Mouse (Mus musculus) embryonic facial prominence, embryonic 14.5 days (tissue): Measurements from ENCODE around the gene Tbc1d22a. TPM values are rescaled to one million over a fixed set of nuclear protein-coding genes. Genes with fewer than 3 reads are reported as not detected.
"Not testable (repeated sequence)": the region's sequence is repeated elsewhere in the genome, so short reads cannot be mapped to it uniquely, and the experiment has no call there.

Source experiments
- ATAC-seq: fragments of 200-750 bp; cut with Nextera tagmentation; 2 replicates; pipeline ENCODE4 v1.8.0; 2017; ENCODE audit warnings: low read depth, moderate number of reproducible peaks, moderate TSS enrichment
- DNase-seq: peaks from one replicate; pipeline ENCODE4 v3.0.0-alpha.2; 2015; ENCODE audit warnings: low spot score
- H3K27ac ChIP-seq: fragments of 300-500 bp; sonication (generic); replicated peaks from 2 replicates; pipeline ENCODE4 v1.5.1; 2014; ENCODE audit warnings: low read depth, mild to moderate bottlenecking, low read length, moderate library complexity
- H3K27me3 ChIP-seq: fragments of 300-500 bp; sonication (generic); replicated peaks from 2 replicates; pipeline ENCODE4 v1.6.1; 2014; ENCODE audit warnings: low read length; ENCODE audit not compliant: control insufficient read depth, insufficient read depth
- H3K36me3 ChIP-seq: fragments of 300-500 bp; sonication (generic); 2 replicates; pipeline ENCODE4 v1.6.1; 2014; ENCODE audit warnings: low read length, mixed read lengths; ENCODE audit not compliant: control insufficient read depth, insufficient read depth
- H3K4me1 ChIP-seq: fragments of 300-500 bp; sonication (generic); 2 replicates; pipeline ENCODE4 v1.6.1; 2014; ENCODE audit warnings: antibody characterized with exemption, low read length; ENCODE audit not compliant: control insufficient read depth, insufficient read depth
- H3K4me2 ChIP-seq: fragments of 300-500 bp; sonication (generic); 2 replicates; pipeline ENCODE4 v1.6.1; 2014; ENCODE audit warnings: low read depth, mild to moderate bottlenecking, low read length, moderate library complexity, mixed read lengths
- H3K4me3 ChIP-seq: fragments of 300-500 bp; sonication (generic); 2 replicates; pipeline ENCODE4 v1.5.1; 2014; ENCODE audit warnings: low read depth, mild to moderate bottlenecking, low read length
- H3K9ac ChIP-seq: fragments of 300-500 bp; sonication (generic); 2 replicates; pipeline ENCODE4 v1.6.1; 2014; ENCODE audit warnings: low read depth, mild to moderate bottlenecking, low read length, moderate library complexity, mixed read lengths
- H3K9me3 ChIP-seq: fragments of 300-500 bp; sonication (generic); 2 replicates; pipeline ENCODE4 v1.6.1; 2016; ENCODE audit warnings: low read length; ENCODE audit not compliant: control insufficient read depth
- WGBS: fragments of 180-500 bp; shearing (Covaris S2); extraction: QIAGEN DNeasy Blood & Tissue Kit; methylation state at CpG from one replicate; pipeline ENCODE4 v1.1.7; 2014; 5-methylcytosine and 5-hydroxymethylcytosine counted together
- polyA plus RNA-seq: library from polyadenylated mRNA; unstranded; fragments of >200 nt; fragmentation: Nextera tagmentation; extraction: Ambion mirVana; gene quantifications from 2 replicates; pipeline ENCODE4 v1.2.1, GENCODE M21; 2014

Tbc1d22a gene
- polyA plus RNA-seq, 1 experiment from 2014 or later = 8.1 TPM

DNA sequence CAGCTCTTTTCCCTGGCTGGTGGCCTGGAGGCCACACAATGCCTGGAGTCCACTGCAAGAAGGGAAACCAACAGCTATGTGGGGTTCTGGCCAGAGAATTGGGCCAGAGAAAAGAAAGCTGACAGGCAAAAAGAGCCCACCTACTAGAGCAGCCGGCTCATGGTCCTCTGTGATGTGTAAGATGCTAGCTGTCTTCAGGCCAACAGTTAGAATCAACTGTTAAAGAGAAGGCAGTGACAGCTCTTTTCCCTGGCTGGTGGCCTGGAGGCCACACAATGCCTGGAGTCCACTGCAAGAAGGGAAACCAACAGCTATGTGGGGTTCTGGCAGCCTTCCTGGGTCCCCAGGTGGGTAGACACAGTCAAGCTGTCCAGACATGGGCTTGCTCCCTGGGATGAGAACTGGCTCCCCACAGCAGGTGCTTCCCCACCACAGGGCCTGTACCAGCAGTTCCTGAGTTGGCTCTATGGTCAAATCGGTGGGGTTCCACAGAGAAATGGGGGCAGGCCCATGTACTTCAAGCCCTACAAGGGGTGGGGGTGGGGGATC is 36.5 kb upstream of the Tbc1d22a start:
- peaks cover 20% of the 10 kb centered on the region for H3K4me1 ChIP-seq
- 83% methylated on average over 2 of the region's 2 CpGs for WGBS
- not testable (repeated sequence) for H3K27ac ChIP-seq, H3K9me3 ChIP-seq, ATAC-seq, H3K4me2 ChIP-seq, H3K36me3 ChIP-seq, H3K27me3 ChIP-seq, H3K4me3 ChIP-seq, DNase-seq, H3K9ac ChIP-seq

DNA sequence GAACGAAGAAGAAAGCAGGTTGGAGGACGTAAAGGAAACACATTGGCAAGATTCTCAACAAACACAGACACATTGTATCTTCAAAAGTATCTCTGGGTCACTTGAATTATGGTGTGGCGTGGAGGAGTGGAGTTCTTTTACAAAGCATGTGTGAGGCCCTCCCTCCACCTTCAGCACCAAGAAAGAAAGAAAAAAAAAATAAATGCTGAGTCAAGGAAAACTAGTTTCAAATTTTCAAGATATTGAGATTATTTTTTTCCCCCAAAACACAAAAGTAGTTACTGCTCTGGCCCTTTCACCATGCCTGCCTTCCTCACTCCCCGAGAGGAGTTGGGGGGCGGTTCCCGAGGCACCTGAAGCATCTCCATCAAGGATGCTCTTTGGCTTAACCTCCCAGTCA is 35.7 kb upstream of the Tbc1d22a start:
- H3K36me3 ChIP-seq = no peaks in the 10 kb centered on the region
- ATAC-seq (no peak), DNase-seq (no peak)
- no peak overlapping the region for H3K4me3 ChIP-seq
- H3K27ac ChIP-seq = no peak overlapping the region
- H3K27me3 ChIP-seq = no peaks in the 10 kb centered on the region
- WGBS = 89% methylated on average over 6 of the region's 6 CpGs
- H3K9ac ChIP-seq = no peak overlapping the region
- H3K4me1 ChIP-seq = peaks cover 12% of the 10 kb centered on the region
- H3K9me3 ChIP-seq = no peaks in the 10 kb centered on the region
- no peak overlapping the region for H3K4me2 ChIP-seq

DNA sequence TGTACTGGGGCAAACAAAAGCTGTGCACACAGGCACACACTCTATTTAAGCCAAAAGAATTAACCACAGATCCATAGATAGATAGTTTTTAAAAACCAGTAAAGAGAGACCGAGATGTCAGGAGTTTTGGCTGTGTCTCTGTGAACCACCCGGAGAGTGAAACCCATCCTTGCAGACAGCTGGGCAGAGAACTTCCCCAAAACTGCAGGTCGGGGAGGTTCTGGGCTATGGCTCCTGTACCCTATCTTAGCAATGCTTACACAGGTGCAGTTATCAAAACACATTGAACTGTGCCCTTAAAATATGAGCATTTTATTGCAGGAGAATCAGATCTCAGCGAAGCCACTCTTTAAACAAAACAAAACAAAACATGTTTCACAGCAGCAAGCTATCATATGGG is 33.8 kb upstream of the Tbc1d22a start:
- H3K4me1 ChIP-seq = peaks cover 5% of the 10 kb centered on the region; the same call in 1 of the 2 replicates

DNA sequence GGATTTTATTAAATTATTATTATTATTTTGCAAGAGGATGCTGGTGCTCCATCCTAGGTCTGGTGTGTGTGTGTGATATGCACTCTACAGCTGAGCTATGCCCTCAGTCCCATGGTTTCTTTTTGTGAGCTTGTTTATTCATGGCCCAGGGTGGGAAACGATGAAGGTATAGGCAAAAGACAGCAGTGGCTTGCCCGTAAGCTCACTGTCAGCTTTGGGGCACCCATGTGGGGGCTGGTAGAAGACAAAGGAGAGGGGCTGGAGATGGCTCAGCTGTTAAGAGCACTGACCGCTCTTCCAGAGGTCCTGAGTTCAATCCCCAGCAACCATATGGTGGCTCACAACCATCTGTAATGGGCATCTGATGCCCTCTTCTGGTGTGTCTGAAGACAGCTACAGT is 32.9 kb upstream of the Tbc1d22a start:
- not testable (repeated sequence) for H3K36me3 ChIP-seq, H3K4me2 ChIP-seq, H3K9ac ChIP-seq, H3K27ac ChIP-seq, DNase-seq, ATAC-seq, H3K4me3 ChIP-seq, H3K9me3 ChIP-seq, H3K27me3 ChIP-seq, H3K4me1 ChIP-seq
- WGBS = 88% methylated on average over 3 of the region's 3 CpGs

More for the DNA sequence above, 33.8 kb upstream of the Tbc1d22a start:
- Histone ChIP-seq H3K36me3 (no peaks in the 10 kb centered on the region), H3K4me2 (no peak overlapping the region), H3K9ac (no peak overlapping the region), H3K27me3 (no peaks in the 10 kb centered on the region), H3K27ac (no peak overlapping the region), H3K9me3 (no peaks in the 10 kb centered on the region), H3K4me3 (no peak overlapping the region)
- WGBS = 71% methylated on average over 4 of the region's 4 CpGs
- DNase-seq (no peak), ATAC-seq (no peak)

DNA sequence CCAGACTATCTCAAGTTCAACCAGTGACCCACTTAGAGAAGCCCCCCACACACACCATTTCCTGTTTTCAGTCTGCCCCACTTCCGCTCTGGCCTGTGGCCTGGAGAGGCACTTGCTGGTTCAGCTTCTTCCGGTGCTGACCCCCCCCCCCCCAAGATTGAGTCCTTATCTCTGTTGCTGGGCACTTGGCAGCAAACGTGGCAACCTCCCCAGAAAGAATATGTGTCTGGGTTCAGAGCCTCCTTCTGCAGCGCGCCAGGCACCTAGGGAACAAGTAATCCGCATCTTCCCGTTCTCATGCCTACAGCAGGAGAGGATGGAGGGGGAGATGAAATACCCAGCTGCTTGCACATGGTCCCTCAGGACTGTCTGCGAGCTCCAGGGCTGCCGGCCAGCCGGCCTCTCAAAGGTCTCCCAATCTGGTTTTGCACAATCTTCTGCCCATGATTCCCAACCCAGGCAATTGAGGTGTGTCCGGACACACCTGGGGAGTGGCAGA is 32.3 kb upstream of the Tbc1d22a start:
- H3K4me1 ChIP-seq = peaks cover 14% of the 10 kb centered on the region
- no peaks in the 10 kb centered on the region for H3K36me3 ChIP-seq
- no peak overlapping the region for H3K27ac ChIP-seq
- WGBS = 39% methylated on average over 10 of the region's 11 CpGs
- H3K9me3 ChIP-seq = no peaks in the 10 kb centered on the region
- H3K4me2 ChIP-seq = no peak overlapping the region
- ATAC-seq = no peak
- H3K4me3 ChIP-seq = no peak overlapping the region
- no peak overlapping the region for H3K9ac ChIP-seq
- peak; percentile 41 for DNase-seq
- no peaks in the 10 kb centered on the region for H3K27me3 ChIP-seq

DNA sequence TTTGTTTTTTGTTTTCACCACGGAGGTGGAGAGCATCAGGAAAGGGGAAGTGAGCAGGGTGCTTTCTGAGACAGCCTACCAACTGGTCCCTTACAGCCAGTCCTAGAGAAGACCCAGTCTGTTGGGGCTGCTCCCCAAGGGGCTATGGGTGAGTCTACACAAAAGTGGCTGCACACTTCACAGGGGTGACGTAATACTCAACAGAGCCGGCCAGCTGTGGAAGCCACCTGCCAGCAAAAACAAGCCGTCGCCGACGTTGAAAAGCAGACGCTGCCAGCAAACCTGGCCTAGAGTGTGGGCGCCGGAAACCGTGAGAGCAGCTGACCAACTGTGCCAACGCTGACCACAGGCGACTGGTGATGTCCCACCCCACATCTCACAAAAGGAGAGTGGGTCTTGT is 31.6 kb upstream of the Tbc1d22a start:
- 65% methylated on average over 12 of the region's 13 CpGs for WGBS
- Histone ChIP-seq H3K27ac (no peak overlapping the region), H3K9me3 (no peaks in the 10 kb centered on the region), H3K4me2 (no peak overlapping the region), H3K9ac (no peak overlapping the region), H3K36me3 (no peaks in the 10 kb centered on the region), H3K27me3 (no peaks in the 10 kb centered on the region), H3K4me1 (peaks cover 14% of the 10 kb centered on the region), H3K4me3 (no peak overlapping the region)
- ATAC-seq (peak; percentile 27; the same call in 1 of the 2 replicates), DNase-seq (peak; percentile 67)

DNA sequence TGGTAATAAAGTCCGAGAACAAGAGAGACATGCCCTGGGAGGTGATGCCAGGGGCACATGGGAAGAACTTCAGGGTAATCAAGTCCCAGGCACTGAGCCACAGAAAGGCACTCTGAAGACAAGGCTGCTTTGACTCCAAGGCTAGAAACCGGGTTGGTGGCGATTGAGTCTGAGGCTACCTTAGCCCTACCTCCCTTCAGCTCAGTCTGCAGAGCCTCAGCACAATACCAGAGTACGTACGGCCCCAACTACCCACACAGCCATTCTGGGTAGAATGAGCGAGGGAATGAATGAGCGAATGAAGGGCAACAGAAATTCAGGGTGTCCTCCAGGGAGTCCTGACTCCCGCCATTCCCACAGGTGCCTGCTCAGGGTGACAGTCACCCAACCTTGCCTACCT is 30.8 kb upstream of the Tbc1d22a start:
- Histone ChIP-seq H3K27me3 (no peaks in the 10 kb centered on the region), H3K4me2 (no peak overlapping the region), H3K4me3 (no peak overlapping the region), H3K36me3 (no peaks in the 10 kb centered on the region), H3K27ac (no peak overlapping the region), H3K4me1 (peaks cover 17% of the 10 kb centered on the region), H3K9ac (no peak overlapping the region), H3K9me3 (no peaks in the 10 kb centered on the region)
- no peak for ATAC-seq
- WGBS = 91% methylated on average over 8 of the region's 8 CpGs
- DNase-seq = no peak

DNA sequence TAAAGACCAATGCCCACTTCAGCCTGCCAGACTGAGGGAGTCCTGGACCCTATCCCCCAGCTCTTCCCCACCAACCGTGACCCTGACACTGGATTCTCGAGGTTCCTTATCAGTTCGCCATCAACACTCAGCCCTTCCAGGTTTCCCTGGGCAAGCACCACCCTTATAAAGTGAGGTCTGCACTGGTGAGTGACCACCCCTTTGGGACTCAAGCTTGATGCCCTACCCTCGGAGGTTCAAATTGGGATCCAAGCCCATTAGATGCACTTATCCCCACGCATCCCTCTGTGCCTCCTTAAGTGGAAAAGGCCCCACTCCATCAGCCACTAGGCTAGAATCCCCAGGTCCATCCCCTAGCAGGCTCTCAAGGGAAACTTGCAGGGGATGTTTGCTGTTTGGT is 30.2 kb upstream of the Tbc1d22a start:
- 0 out of 2 replicates have a peak overlapping the region, but pooled peaks have one; percentile 9 for H3K9ac ChIP-seq
- peaks cover 18% of the 10 kb centered on the region for H3K4me1 ChIP-seq
- H3K27ac ChIP-seq = no peak overlapping the region
- H3K36me3 ChIP-seq = no peaks in the 10 kb centered on the region
- H3K4me3 ChIP-seq = peak overlapping the region; percentile 86
- no peaks in the 10 kb centered on the region for H3K9me3 ChIP-seq
- H3K27me3 ChIP-seq = no peaks in the 10 kb centered on the region
- peak overlapping the region; percentile 67 for H3K4me2 ChIP-seq
- DNase-seq (no peak), ATAC-seq (no peak)
- WGBS = 62% methylated on average over 5 of the region's 5 CpGs
